Mouse (Mus musculus) inflammation-experienced regulatory T-cells, adult 16 weeks (primary cell): ENCODE data around the gene Cbarp. TPM values are rescaled to one million over a fixed set of nuclear protein-coding genes. Genes with fewer than 3 reads are reported as not detected.

ENCODE experiments used
- polyA plus RNA-seq: library from polyadenylated mRNA; unstranded; fragments of 100-300 nt; shearing (Covaris generic); gene quantifications from one replicate; pipeline ENCODE4 v1.2.1, GENCODE M21; 2017

The Cbarp gene
- 2.9 TPM for polyA plus RNA-seq

DNA sequence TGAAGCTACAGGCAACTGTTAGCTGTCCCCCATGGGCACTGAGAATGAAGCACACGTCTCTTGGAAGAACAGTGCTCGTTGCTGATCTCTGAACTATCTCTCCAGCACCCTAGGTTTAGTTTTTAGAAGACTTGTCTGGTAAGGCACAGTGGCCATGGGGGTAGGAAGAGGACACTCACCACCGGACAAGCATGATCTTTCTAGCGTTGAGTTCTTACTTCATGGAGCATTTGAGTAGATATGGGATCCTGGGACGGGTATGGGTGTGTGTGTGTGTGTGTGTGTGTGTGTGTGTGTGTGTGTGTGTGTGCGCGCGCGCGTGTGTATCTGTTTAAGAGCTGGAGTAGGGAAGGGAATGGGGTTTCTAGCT lies at the start of gene Cbarp:
Gene Cbarp, minus strand, starts transcription at position 170 of the 370 bp plus-strand sequence.

GRCm38 (mm10) chr10:80179068-80180051 lies 38.7 kb upstream of the Cbarp start, which contains the start of gene Efna2:
TSS of gene Efna2 (plus strand) at chr10:80179482.

GRCm38 (mm10) chr10:80172527-80173292 lies 32.1 kb upstream of the Cbarp start, which contains the start of gene 1600002K03Rik:
TSS of gene 1600002K03Rik (plus strand) at chr10:80172944.

DNA sequence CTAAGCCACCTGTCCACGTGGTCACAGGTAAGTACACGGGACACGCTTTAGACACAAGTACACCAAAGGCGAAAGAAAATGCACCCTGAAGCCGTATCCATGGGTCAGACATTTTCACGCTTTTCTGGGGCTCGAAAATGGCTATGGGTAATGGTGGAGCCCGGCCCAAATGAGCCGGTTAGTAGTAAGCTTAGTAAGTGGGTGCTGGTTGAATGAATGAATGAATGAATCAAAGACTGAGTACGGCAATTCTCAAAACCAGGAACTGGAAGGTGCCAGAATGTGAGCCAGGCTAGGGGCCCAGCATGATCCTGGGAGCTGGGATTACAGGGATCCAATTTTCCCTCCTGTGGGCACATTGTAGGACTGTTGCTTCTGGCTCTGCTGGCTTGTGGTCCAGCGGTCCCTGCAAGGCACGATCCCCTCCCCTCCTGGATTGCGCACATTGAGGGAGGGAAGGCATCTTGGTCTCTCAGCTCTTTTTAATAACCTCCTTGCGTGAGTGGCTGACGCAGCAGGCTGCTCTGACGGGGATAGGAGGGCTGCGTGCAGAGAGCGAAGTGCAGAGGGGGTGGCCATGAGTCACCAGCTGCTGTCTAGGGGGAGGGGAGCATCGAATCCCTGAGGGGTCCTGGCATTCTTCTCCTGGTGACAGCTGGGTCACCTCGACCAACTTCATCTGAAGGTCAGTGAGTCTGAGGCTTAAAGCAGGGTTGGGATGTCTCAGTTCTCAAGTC lies 24.9 kb upstream of the Cbarp start, which contains the start of gene Cirbp:
Gene Cirbp, plus strand, starts transcription at position 594 of the 737 bp plus-strand sequence.

DNA sequence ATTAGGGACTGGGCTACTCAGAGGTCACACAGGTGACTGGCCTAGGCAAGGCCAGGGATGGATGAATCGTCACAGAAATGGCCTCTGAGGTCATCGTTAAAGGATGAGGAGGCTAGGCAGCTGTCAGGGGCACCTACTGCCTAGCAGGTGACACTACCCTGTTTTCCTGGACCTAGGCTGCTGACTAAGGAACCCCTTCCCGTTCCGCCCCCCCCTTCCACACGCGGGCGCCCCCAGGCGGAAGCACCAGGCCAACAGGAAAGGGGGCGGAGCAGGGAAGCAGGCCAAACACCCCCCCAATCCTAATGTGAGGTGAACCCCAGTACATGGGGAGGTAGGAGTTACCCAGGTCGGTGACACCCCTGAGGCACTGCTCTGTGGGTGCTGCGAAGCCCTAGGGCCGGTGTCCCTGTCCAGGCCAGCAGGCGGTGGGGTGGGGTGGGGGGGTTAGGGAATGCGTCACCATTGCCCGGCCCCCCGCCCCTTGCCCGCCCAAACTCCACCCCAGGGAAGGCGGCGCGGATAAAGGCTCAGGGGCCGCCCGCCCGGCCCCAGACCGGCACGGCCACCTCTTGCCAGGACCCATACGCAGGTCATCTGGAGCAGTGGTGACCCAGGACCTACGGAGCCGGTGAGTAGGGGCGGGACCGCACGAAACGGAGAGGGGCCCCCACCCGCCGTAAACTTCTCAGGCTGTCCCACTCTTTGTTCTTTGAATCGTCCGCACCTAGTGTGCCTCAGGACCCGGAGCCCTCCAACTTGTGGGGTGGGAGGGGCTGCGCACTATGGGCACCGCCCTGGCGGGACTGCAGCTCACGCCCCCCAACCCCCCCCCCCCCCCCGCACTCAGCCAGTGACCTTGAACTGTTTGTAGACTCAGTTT lies 7.3 kb upstream of the Cbarp start, which contains the start of gene Midn:
Gene Midn, plus strand, starts transcription at position 554 of the 883 bp plus-strand sequence.

DNA sequence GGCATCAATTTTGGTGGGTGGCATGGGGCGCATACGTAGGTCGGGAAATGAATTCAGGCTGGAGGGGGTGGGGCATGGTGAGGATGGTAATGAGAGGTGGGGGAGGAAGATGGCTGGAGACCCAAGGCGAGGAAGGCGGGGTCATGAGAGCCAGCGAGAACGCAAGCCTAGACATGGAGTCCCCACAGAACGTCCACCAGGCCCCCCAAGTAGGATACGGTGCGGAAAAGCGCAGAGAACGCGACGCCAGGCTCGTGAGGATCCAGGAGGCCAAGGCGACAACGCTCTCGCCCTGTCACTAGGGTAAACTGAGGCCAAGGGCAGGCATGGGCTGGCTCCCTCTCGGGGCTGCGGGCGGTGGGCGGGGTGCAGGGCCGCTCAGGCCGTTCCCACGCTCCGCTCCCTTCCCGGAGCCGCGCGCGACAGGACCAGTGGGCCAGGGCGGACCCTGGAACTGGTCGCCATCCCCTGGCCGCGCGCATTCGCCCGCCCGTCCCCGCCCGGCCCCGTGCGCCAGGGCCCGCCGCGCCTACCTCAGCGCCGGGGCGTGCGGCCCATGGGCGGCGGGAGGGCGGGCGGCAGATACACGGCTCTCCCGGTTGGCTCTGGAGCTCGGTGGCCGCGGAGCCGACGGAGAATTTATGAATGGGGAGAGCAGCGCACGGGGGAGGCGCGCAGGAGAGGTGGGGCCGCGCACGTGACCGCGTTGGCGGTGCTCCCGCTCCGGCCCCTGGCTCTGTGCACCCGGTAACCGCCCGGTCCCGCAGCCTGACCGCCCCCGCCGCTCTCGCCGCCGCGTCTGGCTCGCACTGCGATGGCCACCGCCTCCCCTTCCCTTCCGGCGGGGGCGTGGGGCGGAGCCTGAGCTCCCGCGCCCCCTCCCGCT lies 1.8 kb downstream of the Cbarp start, which contains the start of gene Atp5d:
Gene Atp5d, plus strand, starts transcription at position 80 of the 886 bp plus-strand sequence.

GRCm38 (mm10) chr10:80115290-80115943 lies 25.2 kb downstream of the Cbarp start, which contains the start of gene Stk11:
TSS of gene Stk11 (plus strand) at chr10:80115803.

DNA sequence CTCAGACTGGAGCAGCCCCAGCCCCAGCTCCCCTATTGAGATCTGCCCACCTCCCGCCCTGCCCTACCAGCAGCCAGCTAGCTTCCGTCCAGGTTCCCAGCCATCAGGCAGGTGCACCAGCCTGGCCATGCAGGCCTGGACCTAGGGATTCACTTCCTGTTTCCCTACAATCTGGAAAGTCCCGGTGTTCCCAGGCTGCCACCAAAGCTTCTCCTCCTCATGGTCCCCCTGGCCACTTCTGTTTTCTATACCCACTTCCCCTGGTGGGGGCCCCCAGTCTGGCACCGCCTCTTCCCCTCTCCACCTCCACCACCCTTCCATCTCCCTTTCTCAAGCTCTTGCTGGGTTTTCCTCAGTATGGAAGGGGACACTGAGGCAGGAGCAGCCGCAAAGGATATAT lies 35.2 kb downstream of the Cbarp start, which contains the start of gene Sbno2:
Gene Sbno2, minus strand, starts transcription at position 112 of the 400 bp plus-strand sequence.

Other genes starting within 250 kb of the Cbarp start
- gene Cfd, start 250.0 kb downstream of the Cbarp start, polyA plus RNA-seq, result not detected
- 31.2 TPM for gene Med16, start 231.9 kb downstream of the Cbarp start, polyA plus RNA-seq
- gene Gm26602, start 230.0 kb downstream of the Cbarp start, polyA plus RNA-seq, result 11.2 TPM
- gene Kiss1r, start 223.9 kb downstream of the Cbarp start, polyA plus RNA-seq, result 0.39 TPM
- 217 TPM for gene R3hdm4, start 219.6 kb downstream of the Cbarp start, polyA plus RNA-seq
- gene Arid3a, start 213.8 kb downstream of the Cbarp start, polyA plus RNA-seq, result 9.9 TPM
- gene Wdr18, start 180.7 kb downstream of the Cbarp start, polyA plus RNA-seq, result 83.7 TPM
- gene Grin3b, start 170.1 kb downstream of the Cbarp start, polyA plus RNA-seq, result not detected
- gene Tmem259, start 156.5 kb downstream of the Cbarp start, polyA plus RNA-seq, result 5.5 TPM
- 1,187 TPM for gene Cnn2, start 152.3 kb downstream of the Cbarp start, polyA plus RNA-seq
- 71.9 TPM for gene Abca7, start 144.3 kb downstream of the Cbarp start, polyA plus RNA-seq
- gene Arhgap45, start 124.2 kb downstream of the Cbarp start, polyA plus RNA-seq, result 974 TPM
- gene Polr2e, start 101.0 kb downstream of the Cbarp start, polyA plus RNA-seq, result 210 TPM
- gene Gpx4, start 93.7 kb downstream of the Cbarp start, polyA plus RNA-seq, result 569 TPM
- 84.3 TPM for gene Sbno2, start 35.3 kb downstream of the Cbarp start, polyA plus RNA-seq
- gene Stk11, start 25.0 kb downstream of the Cbarp start, polyA plus RNA-seq, result 11.9 TPM
- gene Atp5d, start 2.2 kb downstream of the Cbarp start, polyA plus RNA-seq, result 434 TPM
- 1.7 TPM for gene Midn, start 7.4 kb upstream of the Cbarp start, polyA plus RNA-seq
- gene Cirbp, start 25.1 kb upstream of the Cbarp start, polyA plus RNA-seq, result 199 TPM
- gene 1600002K03Rik, start 32.1 kb upstream of the Cbarp start, polyA plus RNA-seq, result 21.6 TPM
- gene Efna2, start 38.6 kb upstream of the Cbarp start, polyA plus RNA-seq, result 0.22 TPM
- gene Mum1, start 85.6 kb upstream of the Cbarp start, polyA plus RNA-seq, result 145 TPM
- gene Ndufs7, start 108.3 kb upstream of the Cbarp start, polyA plus RNA-seq, result 305 TPM
- gene Gamt, start 120.2 kb upstream of the Cbarp start, polyA plus RNA-seq, result 1.6 TPM
- gene Dazap1, start 120.7 kb upstream of the Cbarp start, polyA plus RNA-seq, result 53.8 TPM
- gene Rps15, start 151.6 kb upstream of the Cbarp start, polyA plus RNA-seq, result 794 TPM
- gene Apc2, start 155.1 kb upstream of the Cbarp start, polyA plus RNA-seq, result 0.40 TPM
- 87.1 TPM for gene 2310011J03Rik, start 179.7 kb upstream of the Cbarp start, polyA plus RNA-seq
- 26.3 TPM for gene Pcsk4, start 188.7 kb upstream of the Cbarp start, polyA plus RNA-seq
- gene Reep6, start 189.1 kb upstream of the Cbarp start, polyA plus RNA-seq, result not detected
- not detected for gene Adamtsl5, start 207.6 kb upstream of the Cbarp start, polyA plus RNA-seq
- gene Plk5, start 215.6 kb upstream of the Cbarp start, polyA plus RNA-seq, result not detected
- gene Mex3d, start 246.8 kb upstream of the Cbarp start, polyA plus RNA-seq, result 0.29 TPM